Mouse (Mus musculus) yolk sac, embryonic 10.5 days (tissue): ENCODE data around the gene Hoxb5.
A peak's percentile ranks its signal among the peaks of the same experiment; 100 is the strongest.

Experiments used
- DNase-seq: peaks from one replicate; pipeline ENCODE4 v3.0.0-alpha.2; 2017; ENCODE audit warnings: low spot score

The Hoxb5 gene

DNA sequence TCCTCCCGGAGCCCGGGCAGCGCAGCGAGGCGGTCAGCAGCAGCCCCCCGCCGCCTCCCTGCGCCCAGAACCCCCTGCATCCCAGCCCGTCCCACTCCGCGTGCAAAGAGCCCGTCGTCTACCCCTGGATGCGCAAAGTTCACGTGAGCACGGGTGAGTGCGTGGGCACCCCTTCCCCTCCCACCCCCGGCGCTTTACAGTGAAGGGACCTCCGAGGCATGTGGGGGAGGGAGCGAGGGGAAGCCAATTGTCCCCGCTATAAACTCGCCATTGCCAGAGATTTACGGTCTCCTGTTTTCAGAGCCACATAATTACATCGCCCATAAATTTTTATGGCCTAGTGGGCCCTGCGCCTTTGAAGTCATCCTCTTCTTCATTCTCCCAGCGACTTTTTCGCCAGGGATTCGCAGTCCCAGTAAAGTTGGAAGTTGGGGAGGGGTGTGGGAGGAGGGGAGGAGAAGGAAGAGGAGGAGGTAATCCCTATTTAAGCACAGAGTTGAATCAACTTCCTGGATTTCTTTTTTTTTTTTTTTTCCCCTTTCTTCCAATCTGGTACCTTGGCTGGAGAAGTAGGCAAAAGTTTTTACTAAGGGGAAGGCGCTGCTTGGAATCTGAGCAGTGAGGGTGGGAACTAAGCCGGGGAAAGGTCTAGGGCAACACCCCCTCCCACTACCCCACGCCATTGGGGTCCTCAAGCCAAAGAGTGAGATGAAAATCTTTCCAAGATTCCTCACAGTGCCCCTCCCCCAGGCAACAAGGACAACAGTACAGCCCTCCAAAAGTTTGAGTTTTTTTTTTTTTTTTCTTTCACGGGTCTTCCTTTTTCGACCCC is 16.2 kb downstream of the Hoxb5 start:
- peak; percentile 74 for DNase-seq

DNA sequence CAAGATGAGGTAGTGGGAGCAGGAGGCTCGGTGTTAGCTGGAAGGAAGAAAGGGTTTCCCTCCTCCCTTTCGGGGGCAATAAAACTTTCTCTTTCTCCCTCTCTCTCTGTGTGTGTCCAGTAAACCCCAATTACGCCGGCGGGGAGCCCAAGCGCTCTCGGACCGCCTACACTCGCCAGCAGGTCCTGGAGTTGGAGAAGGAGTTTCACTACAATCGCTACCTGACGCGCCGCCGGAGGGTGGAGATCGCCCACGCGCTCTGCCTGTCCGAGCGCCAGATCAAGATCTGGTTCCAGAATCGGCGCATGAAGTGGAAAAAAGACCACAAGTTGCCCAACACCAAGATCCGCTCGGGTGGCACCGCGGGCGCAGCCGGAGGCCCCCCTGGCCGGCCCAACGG is 16.8 kb downstream of the Hoxb5 start:
- DNase-seq: no peak

DNA sequence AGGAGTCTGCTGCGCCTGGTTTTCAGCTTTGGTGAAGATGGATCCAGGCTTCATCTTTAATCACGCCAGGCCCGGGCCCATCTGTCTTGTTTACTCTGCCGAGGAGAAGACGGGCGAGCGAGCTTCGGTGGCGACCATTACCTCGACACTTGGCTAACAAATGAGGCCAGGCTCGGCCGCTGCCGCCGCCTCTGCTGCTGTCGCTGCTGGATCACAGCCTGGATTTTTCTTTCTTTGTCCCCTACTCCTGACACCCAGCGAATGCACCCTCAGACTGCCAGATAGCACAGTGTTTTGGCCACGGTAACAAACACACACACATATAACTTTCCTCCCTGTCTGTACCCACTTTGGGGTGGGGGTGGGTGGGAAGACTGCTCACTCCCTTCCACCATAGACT is 17.6 kb downstream of the Hoxb5 start:
- DNase-seq: no peak

DNA sequence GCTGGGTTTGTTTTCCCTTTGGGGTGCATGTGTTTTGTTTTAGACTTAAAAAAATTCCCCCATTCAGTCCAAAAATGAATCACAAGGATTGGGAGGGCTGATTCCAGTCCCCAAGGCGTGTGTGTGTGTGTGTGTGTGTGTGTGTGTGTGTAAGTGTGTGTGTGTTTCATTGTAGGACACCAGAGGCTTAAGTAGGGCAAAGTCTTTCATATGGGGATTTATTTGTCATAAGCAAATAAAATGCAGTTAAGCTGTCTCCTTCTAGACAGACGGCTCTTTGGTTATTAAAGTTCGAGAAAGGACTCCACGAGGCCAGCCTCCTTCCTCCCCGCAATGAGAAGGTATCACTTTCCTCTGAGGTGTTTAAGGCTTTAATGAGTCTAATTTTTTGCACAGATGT is 18.7 kb downstream of the Hoxb5 start:
- DNase-seq: no peak

DNA sequence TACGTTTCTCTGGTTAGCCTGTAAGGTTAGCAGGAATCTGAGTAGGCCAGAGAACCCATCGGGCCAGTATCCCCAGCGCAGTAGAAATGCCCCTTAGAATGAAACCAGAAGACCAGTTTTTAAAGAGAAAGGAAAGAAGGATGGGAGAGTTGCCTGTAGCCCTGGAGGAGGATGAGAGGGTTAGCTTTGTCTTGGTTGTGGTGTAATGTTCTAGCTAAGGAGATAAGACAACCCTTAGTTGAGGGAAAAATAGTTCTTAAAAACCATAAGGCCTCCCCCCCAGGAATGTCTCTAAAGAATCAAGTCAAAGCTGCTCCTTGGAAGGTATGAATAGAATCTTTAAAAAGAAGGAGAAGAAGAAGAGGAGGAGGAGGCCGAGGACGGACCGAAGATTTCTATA is 19.6 kb downstream of the Hoxb5 start:
- no peak for DNase-seq

DNA sequence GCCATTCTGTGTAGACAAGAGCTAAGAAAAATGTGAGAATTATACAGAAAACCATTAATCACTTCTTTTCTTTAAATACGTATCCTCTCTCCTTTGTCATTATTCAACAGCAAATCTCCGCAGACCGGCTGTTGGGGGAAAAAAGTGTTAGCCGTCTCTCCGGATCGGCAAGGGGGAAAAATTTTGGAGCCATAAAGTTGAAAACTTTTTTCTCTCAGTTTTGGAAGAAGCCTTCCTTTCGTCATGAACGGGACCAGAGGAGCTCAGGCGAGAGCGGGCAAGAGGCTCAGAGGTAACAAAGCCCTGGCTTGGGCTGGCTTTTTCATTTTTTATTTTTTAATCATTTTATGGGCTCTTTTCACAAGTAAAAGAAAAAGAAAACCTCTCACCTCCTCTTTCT is 20.0 kb downstream of the Hoxb5 start, which contains the start of gene Hoxb3:
Gene Hoxb3 (plus strand): TSS at position 173 of the 400 bp plus-strand sequence.
- no peak for DNase-seq

DNA sequence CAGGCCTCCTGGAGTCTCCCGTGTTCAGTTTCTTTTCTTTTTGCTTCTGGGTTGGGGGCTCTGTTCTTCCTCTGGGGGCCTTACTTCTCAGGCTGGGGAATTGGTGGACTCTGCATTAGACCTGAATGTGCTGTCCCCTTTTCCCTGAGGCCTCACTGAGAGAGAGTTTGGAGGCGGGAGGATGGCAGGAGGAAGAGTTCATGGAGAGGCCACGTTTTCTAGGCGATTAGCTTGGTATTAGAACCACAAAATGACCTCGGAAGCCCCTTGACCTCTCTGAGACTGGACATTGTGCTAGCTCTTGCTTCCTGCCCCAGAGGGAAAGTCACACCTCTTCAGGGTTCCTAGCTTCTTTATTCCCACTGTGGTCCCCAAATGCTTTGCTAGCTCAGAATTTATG is 21.0 kb downstream of the Hoxb5 start:
- no peak for DNase-seq

DNA sequence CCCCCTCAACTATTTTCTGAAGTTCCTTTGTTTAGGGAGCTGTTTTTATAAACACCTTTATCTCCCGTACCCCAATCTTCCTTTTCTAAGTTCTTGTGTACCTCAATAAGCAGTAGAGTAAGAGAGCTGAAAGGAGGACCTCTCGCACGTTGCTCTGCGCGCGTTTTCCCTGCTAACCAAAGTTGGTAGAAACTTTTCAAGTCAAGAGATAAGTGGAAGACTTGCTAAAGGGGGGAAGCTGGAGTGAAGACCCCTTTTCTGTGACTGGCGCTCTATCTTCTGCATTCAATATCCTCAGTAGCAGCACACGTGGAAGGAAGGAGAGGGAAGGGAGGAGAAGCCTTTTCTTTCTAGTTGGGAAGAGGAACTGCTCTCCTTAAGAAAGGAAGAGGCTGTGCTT is 21.8 kb downstream of the Hoxb5 start:
- no peak for DNase-seq

DNA sequence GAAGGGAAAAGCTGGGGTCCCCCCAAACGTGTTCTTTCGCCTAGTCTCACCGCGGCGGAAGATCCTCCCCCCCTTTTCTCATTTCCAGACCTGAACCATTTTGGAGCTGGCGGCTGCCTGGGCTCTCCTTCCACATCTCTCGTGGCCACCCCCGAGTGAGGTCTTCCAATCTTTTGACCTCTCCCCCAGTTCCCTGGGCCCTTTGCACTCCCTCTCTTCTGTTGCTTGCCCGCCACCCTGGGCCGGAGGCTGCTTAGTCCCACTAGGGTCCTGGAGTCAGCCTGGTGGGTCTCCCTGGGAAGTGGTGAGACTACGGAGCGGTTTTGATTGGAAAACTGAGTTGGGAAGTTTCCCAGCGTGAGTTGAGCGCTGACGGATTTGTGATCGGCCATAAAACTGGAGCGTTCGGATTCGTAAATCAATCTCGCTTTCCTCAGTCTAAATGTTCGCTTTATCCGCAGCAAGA is 22.6 kb downstream of the Hoxb5 start:
- DNase-seq: no peak

DNA sequence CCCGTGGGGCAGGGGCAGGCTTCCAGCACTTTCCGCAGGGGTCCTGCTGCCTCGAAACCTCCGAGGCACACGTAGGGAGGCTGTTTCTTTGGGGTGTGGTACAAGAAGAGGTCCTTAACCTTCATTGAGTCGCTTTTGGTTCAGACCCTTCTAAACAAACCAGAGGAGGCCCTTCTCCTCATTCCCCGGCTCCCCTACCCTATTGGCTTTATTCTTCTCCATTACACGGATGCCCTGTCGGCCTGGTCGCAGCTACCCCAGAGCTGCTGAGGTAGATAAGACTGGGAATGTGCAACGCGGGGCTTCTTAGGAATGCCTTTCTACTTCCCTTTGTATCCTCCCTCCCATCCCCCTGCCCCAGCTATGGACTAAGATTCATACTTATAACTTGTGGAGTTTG is 23.6 kb downstream of the Hoxb5 start:
- DNase-seq: no peak

DNA sequence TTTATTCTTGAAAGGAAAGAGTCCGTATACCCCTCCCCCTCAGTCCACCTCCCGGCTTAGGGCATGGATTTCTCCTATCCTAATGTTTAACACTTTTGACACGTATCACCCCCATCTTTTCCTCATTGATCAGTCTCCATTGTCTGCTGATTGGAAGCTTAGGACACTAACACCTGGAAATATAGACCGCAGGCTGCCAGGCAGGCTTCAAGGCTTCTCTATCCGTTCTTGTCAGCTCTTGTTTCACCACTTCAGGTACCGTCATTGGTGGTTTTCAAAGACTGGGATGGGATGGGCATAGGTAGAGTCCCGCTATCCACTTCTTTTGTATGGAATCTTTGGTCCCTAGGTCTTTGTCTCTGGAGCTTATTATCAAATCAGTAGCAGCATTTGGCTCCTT is 24.0 kb downstream of the Hoxb5 start:
- no peak for DNase-seq

DNA sequence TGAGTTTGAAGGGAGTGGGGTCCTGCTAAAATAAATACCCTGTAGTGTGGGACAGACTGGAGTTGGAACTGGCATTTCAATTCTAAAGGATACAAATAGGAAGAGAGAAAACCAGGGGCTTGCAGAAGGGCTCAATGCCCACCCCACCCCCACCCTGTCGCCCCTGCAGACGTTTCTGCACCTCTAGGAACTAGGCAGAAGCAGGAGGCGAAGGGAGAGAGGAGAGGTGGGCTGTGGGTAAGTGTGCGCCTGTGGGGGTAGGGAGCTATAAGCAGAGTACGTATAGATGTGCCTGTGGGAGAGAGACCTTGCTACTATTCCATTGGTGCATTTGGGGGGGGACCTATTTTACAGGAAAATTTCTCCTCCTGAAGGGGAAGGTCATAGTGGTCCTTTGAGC is 24.6 kb downstream of the Hoxb5 start:
- DNase-seq: no peak

DNA sequence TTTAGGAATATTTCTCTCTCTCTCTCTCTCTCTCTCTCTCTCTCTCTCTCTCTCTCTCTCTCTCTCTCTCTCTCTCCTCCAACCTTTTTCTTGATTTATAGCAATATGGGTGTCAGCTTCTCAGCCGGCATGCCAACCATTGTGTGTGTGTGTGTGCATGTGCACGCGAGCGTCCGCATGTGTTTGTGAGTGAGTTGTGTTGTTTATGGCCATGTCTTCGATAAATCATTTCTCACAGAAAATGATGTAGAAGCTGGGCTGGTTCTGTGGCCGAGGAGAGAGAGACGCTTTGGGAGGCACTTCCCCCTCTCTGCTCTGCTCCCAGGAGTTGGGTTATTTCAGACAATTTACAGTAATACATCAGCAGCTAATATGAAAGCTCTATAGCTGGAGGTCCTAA is 25.5 kb downstream of the Hoxb5 start:
- no peak for DNase-seq

DNA sequence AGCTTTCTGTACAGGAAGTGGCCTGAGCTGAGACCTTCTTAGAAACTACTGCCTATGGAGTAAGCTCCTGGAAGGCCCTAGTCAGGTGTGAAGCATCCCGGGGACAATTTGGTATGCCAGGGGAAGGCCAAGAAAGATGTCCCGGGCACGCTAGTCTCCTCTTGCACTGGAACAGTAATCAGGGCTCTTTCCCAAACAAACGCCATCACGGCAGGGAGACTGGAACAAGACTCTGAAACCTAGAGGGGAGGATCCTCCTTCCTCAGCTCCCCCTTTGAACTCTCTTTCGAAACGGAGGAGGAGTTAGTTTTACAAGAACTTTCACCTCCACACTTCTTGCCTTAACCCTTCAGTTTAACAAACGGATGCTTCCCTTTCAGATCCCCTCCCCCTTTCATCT is 29.0 kb downstream of the Hoxb5 start:
- no peak for DNase-seq

DNA sequence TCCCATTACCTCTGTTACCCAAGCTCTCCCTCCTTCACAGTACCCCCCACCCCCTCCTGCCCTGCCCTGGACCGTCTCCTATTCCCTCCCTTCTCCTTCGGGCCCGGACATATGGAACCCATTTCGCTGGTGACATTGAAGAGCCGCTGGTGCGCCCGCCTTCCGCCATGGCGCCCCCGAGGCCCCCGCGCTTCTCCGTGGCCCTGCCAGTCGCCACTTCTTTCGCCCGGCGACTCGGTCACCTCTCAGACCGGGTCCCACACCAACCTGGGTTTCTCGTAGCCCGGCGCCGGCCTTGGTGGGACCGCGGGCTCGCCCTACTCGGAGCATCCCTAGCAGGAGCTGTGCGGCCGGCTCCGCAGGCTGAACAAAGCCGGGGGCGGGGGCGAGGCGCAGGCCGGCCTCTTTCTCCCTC is 29.5 kb downstream of the Hoxb5 start:
- DNase-seq: no peak

DNA sequence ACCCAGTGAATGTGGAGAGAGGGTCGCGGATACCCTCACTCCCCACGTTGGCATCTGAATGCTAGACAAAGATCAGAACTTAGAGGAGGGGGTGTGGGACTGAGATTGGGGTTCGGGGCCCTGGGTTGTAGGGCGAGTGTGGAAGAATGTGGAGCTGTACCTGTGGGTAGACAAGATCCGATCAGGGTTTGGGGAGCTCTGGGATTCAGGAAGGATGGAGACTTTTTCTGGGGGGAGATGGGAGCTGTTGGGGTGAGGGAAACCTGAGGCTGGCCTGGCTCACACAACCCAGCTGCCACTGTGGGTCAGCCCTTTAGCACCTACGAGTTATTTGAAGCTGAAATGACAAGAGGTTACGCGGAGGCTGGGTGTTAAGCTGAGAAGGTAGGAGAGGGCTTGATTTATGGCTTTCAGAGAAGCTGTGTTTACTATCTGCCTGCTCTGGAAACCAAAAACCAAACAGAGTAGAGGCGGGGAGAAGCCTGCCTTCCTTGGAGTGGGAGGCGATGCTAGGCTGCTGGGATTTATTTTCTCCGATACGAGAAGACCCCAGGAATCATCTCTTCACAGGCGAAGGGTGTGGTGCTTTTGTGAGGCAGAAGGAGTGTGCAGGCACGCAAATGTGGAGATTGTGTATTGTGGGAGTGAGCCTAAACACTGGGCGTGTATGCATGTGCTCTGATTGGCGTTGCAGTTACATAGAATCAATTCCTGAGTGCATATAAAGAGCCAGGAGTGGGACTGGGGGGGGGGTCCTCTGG is 30.3 kb downstream of the Hoxb5 start:
- no peak for DNase-seq

DNA sequence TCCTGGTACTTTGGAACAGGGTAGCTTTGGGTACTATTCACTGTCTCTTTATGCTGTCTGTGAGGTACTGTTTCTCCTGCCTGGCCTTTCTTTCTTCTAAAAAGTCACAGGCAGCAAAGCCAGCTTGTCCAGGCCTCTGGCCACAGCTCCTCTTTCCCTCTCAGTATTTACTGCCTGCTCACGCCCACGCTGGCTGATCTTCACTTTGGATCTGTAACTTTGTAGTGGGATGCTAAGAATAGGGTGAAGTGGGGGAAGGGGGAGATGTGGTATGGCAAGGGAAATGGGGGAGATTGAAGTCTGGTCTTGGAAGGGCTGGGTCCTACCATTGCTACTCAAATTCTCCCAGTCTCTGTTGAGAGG is 30.8 kb downstream of the Hoxb5 start:
- no peak for DNase-seq

DNA sequence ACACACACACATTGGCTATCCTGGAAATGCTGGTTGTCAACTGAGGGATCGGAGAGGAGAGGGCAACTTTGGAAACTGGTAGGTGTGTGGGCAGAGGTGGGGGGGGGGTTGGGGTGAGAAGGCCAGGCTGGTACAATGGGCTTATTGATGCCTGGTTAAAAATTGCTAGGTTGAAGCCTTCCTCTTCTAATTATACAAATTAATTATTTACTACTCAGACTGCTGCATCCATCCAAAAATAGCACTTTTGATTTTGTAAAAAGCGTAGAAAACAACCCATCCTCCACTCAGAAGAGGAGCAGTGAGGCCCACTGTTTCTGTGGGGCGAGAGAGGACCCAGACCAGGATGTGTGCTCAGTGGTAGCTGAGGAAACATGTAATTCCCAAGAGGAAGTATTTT is 31.9 kb downstream of the Hoxb5 start:
- no peak for DNase-seq

DNA sequence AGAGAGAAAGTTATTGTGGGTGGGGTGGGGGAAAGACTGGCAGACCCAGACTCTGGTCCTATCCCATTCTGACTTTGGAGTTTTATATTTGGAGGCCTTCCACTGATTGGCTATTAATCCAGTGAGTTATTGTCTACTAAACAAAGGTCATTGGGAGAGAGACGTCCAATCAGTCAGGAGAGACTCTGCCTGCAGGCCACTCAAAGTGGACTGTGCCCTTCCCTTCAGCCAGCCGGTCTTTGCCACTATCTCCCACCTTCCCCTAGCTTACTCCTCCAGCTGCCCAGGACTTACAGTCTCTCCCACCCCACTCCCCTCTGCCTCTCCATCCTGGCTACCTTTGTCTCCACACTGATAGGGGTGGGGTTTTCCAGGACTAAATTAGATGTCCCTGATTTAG is 33.5 kb downstream of the Hoxb5 start:
- DNase-seq: no peak

DNA sequence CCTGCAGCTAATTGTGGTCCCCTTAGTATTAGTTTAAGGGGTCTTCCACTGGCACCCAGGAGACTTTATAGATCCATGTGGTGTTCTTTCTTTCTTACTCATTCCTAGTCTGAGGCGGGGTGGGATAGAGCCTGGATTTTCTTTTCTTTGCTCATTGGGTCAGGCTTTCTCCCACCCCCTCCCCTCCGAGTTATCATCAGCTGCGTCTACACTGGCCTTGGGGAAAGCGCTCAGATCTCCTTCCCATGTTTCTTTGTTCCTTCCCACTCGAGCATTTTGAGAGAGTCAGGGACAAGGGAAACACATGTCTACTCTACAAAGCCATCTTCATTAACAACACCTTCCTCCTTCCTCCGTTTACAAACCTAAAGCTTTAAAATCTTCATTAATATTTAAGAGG is 33.9 kb downstream of the Hoxb5 start:
- no peak for DNase-seq

DNA sequence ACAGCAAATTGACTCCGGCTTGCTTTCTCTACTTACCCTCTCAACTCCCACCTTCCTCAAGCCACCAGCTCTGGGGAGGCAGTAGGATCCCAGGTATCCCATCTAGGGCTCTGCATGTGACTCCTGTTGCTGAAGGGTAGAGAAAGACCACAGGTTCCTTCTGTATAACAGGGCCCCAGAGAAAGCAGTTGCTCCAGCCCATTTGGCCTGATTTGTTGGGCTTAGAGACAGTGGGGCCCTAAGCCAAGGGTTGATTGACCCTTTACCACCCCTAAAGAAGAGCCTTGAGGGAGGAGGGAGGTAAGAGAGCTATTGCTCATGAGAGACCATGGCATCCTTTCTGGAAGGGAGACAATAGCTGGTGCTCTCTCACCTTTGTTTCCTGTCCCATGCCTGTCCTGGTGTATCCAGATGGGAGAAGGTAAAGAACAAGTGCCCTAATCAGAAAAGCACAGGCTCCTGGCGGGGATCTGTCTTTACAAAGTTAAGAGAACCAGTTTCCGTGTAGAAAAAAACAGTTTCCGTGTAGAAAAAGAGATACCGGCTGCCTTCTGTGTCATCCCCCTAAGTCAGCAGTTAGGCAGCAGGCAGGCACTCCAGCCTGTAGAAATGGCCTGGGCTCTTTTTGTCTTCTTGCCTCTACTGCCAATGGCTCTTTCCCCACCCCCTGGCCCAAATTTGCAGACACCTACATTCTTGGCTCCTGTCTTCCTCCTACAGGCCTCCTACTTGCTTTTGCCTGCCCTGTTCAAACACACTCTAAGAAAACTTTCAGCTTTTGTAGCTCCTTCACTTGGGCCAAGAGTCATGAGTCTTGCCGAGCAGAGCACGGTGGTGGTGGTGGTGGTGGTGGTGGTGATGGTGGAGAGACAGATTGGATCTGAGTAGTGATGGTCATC is 36.1 kb downstream of the Hoxb5 start:
- no peak for DNase-seq

DNA sequence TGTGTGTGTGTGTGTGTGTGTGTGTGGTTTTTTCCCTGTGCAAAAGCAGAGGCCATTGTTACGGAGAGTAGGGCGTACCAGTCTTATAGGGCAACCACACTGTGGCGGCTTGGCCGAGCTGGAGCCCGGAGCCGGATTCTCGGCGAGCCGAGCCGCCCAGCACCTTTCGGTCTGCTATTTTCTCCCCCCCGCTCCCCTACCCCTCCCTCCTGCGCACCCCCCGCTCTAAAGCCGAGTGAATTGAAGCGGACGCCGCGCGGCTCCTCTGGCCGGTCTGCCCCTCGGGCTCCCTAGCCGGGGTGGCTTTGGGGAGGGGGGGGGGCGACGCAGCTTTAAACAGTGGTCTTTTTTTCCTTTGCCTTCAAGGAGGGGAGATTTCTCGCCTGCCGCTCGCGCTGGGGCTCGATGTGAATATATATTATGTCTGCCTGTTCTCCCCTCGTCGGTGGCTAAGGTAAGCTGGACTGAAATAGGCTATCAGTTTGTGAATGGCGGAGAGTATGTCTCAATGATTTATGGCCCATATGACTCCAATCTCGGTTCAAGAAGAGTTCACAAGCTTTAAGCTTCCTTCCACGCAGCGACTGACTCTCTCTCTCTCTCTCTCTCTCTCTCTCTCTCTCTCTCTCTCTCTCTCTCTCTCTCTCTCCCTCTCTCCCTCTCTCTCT is 37.7 kb downstream of the Hoxb5 start:
- no peak for DNase-seq
